Mouse (Mus musculus) lung, postnatal 25 days (tissue): ENCODE data around the gene Afp.

Source experiments
- DNase-seq: peaks from one replicate; pipeline ENCODE4 v3.0.0; 2022; ENCODE audit warnings: low spot score

Gene Afp

DNA sequence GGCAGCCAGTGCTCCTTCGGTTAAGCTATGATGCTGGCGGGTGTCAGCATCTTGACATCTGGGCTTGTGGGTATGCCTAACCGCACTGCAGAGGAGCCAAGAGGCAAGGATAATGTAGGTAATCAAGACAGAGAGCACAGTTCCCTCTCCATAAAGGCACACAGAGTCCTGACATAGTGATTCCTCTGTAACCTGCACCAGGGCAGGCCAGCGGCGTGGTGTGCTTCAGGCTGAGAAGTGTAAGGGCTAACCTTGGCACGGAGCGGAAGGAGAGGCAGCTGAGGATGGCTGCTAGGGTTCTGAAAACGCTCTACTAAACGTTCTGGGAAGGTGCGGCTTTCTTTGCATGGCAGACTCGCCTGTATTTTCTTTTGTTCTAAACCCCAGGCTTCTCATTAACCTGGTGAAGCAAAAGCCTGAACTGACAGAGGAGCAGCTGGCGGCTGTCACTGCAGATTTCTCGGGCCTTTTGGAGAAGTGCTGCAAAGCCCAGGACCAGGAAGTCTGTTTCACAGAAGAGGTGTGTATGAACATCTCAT lies 16.9 kb downstream of the Afp start:
- no peak for DNase-seq

DNA sequence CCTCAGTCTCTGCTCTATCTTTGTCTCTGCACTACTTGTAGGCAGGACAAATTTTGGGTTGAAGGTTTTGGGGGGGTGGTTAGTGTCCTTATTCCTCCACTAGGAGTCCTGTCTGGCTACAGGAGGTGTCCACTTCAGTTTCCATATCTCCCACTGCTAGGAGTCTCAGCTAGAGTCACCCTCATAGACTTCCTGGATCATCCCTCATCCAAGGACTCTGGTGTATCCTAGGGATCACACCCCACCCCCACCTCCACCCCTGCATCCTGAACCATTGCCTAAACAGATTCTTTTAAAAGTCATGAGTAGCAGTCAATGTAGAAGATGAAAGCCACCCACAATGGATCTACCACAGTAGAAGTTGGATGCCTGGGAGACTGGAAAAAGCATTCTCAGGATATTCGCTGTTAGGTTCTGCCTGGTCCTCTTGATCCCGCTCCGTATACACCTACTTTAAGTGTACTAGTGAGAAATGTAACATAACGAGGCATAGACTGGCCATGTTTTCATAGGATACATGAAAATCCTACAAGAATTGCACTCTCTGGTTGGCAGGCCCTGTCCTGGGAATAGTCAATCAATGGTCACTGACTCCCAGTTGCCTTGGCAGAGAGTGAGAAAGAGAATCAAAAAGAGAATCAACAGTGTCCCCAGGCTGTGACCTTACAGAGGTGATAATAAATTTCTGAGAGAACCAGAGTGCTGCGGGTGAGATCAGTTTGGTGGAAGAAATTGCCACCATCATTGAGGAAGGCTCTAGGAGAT lies 19.5 kb downstream of the Afp start:
- DNase-seq, result no peak

DNA sequence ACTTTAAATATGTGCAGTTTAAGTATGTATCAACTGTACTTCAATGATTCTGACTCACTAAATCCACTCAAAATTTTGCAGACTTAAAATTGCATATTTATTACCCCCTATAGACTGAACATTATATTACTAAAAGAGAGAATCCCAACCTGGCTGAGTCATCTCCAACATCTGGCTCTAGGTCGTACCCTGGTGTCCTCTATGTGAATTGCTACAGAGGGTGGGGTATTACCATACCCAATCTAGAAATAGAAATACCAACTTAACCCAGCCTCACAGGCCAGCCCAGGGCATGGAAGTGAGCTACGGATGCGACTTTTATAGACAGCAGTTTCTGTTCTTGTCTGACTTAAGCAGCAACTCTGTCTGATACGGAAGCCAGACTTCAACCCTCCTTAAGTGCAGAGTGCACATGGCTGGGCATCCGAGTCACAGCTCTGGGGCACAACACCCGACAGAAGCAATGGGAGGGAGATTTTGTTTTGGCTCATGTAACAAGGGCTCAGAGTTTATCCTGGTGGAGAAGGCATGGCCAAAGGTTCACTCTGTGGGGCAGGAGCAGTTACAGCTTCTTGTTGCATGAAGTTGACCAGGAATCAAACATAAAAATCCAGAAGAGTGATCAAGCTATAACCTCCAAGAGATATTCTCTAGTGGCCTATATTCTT lies 21.9 kb downstream of the Afp start:
- DNase-seq, result no peak

DNA sequence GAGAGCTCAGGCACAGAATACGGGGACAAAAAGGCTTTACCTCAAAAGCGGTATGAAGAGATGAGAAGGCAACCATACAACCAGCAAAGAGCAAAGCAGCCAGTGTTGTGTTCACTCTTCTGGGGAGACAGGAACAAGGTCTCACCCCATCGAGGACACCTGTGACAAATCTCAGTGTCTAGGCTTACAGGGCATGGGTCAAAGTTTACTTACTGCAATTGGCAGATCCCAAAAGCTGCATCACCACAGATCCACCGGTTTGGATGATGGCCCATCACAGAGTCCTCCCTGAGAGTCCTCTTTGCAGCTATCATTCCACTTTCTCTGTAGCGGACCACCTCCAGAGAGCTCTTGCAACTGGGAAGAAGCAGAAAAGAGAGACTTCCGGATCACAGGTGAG lies 25.0 kb downstream of the Afp start:
- no peak for DNase-seq

DNA sequence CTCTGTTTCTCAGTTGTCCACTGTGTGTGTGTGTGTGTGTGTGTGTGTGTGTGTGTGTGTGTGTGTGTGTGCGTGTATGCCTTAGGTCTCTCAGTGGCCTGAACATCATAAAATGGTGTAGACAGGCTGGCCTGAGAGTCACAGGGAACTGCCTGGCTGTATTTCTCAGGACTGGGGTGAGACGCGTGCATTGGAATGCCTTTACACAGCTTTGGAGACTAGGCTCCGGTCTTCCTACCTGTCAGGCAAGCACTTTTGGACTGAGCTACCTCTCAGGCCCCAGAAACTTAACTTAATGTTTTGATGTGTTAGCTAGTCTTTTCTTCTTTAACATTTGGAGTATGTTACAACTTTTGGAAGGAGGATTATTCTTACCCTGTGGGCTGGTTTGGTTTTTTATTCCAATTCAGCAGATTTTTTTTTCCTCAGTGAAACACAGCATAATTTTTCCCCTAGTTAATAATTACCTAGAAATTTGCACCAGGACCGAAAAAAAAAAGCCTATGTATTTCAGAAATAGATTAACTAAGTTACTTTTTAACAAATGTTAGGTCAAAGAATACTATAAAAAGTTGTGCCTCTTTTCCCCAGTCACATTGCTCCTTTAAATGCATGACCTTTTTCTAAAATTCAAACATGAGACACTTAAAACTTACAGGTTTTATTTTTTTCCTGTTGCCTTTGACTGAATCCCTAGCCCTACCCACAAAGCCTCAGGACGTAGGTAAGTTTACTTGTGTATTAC lies 28.0 kb downstream of the Afp start, which contains the start of gene Afm:
Gene Afm (plus strand): TSS at position 577 of the 745 bp plus-strand sequence.
- DNase-seq, result no peak

DNA sequence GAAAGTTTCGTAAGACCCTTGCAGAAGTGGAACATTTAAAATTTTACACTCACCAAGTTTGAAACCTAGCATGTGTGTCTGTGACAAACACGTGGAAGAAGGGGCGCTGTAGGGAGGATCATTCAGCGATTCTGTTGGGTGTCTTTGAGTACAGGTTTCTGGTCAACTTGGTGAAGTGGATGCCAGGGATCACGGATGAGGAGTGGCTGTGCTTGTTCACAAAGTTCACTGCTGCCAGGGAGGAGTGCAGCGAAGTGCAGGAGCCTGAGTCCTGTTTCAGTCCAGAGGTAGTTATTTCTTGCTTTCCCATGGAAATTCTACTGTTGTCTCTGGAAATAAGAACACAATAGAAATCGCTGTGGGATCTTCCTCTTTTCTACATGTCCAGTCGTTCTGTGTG lies 60.7 kb downstream of the Afp start:
- DNase-seq, result no peak

DNA sequence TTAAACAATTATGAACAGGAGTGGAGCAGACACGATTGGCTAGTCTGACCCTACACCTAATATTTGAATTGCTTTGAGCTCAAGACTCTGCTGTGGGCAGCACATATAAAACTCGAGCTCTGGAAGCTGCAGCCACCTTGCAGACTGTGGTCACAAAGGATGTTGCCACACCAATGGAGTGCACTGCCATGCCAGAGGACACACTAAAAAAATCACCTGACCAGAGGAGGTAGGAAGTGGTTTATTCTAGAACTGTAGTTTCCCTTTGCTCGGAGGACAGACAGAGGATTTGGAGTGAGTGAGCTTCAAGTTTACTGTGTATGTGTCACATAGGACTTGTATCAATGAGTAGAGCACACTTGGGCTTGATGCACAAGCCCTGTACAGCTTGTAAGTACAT lies 65.5 kb downstream of the Afp start:
- DNase-seq, result no peak
